8 mouse cellular contexts compared by ENCODE assay signal in genomic region chrX:58620403-58620802, GRCm38 (mm10).
DNase-seq lines count a peak whose midpoint lies in the region; ATAC-seq and TF ChIP-seq lines count a peak whose summit lies in the region.

No protein-coding gene starts in this region.

- no peak overlapping the region for H3K4me3 ChIP-seq in neural tube, embryonic 15.5 days (replicated peaks)
- H3K4me3 ChIP-seq in forebrain, postnatal 0 days (ENCODE audit: low read depth, low read length), result no peak overlapping the region

- no peak overlapping the region for H3K27ac ChIP-seq in neural tube, embryonic 15.5 days (replicated peaks)
- H3K27ac ChIP-seq in forebrain, postnatal 0 days (ENCODE audit: low read depth, low read length), result no peak overlapping the region

- DNase-seq in adrenal gland, postnatal 25 days, result peak; percentile 1
- no peak for DNase-seq in adrenal gland, postnatal 4 days (ENCODE audit: low spot score in 2 of 2)
- peak; percentile 23 for DNase-seq in neural tube, embryonic 10.5 days (ENCODE audit: extremely low spot score, low spot score)
- peak; percentile 73 for DNase-seq in forebrain, postnatal 0 days
- DNase-seq in left cerebral cortex, adult 11 months (ENCODE audit: low spot score), result peak; percentile 1
- peak; percentile 49 to 62 for DNase-seq in right cerebral cortex, adult 2 months (ENCODE audit: low spot score in 2 of 2)
- no peak for DNase-seq in urinary bladder, adult 18-20 months (ENCODE audit: low spot score in 2 of 2)

- H3K9me3 ChIP-seq in neural tube, embryonic 15.5 days (replicated peaks), result no peaks in the 10 kb centered on the region
- H3K9me3 ChIP-seq in forebrain, postnatal 0 days (ENCODE audit: low read length), result no peaks in the 10 kb centered on the region

- WGBS in neural tube, embryonic 15.5 days, result 54% methylated on average over 2 of the region's 2 CpGs
- WGBS in forebrain, postnatal 0 days, result 56% methylated on average over 2 of the region's 2 CpGs

- no peak overlapping the region for H3K9ac ChIP-seq in neural tube, embryonic 15.5 days (replicated peaks)
- H3K9ac ChIP-seq in forebrain, postnatal 0 days, result no peak overlapping the region

- no peak for ATAC-seq in neural tube, embryonic 15.5 days (ENCODE audit: low FRiP score)
- ATAC-seq in forebrain, postnatal 0 days, result peak; percentile 74

- H3K4me2 ChIP-seq in neural tube, embryonic 15.5 days, result no peak overlapping the region
- no peak overlapping the region for H3K4me2 ChIP-seq in forebrain, postnatal 0 days (ENCODE audit: low read depth)

- H3K36me3 ChIP-seq in neural tube, embryonic 15.5 days, result no peaks in the 10 kb centered on the region
- no peaks in the 10 kb centered on the region for H3K36me3 ChIP-seq in forebrain, postnatal 0 days (ENCODE audit: insufficient read depth)

- H3K27me3 ChIP-seq in neural tube, embryonic 15.5 days (replicated peaks), result no peaks in the 10 kb centered on the region
- no peaks in the 10 kb centered on the region for H3K27me3 ChIP-seq in forebrain, postnatal 0 days (ENCODE audit: insufficient read depth, low read length)

- H3K4me1 ChIP-seq in neural tube, embryonic 15.5 days, result no peaks in the 10 kb centered on the region
- no peaks in the 10 kb centered on the region for H3K4me1 ChIP-seq in forebrain, postnatal 0 days (ENCODE audit: insufficient read depth)

- TF ChIP-seq CTCF in forebrain, postnatal 0 days (IDR thresholded peaks at IDR 0.05; ENCODE audit: low read depth), result peak; percentile 77

Comparison
In these comparisons a context has a peak if more than half of its experiments do, and no peak if none do; other contexts are left out.
1. DNase-seq: peak in adrenal gland, postnatal 25 days (single experiment), neural tube, embryonic 10.5 days (single experiment), forebrain, postnatal 0 days (single experiment), left cerebral cortex, adult 11 months (single experiment) and right cerebral cortex, adult 2 months (2 of 2); none in adrenal gland, postnatal 4 days (0 of 2) and urinary bladder, adult 18-20 months (0 of 2).